Mouse (Mus musculus) cortical plate, adult 2 months (tissue): ENCODE measurements around the gene Satb1.

ENCODE experiments used
- CTCF ChIP-seq: fragments of 200-500 bp; IDR thresholded peaks from 2 replicates; pipeline ENCODE4 v1.5.1; 2011; ENCODE audit warnings: mild to moderate bottlenecking, control low read depth, low read length; ENCODE audit not compliant: insufficient read depth; ENCODE audit errors: extremely low read depth
- POLR2A ChIP-seq: fragments of 200-500 bp; IDR thresholded peaks from 2 replicates; pipeline ENCODE4 v1.6.1; 2011; ENCODE audit warnings: mild to moderate bottlenecking, low read length, control low read depth; ENCODE audit not compliant: insufficient read depth; ENCODE audit errors: extremely low read depth

DNA sequence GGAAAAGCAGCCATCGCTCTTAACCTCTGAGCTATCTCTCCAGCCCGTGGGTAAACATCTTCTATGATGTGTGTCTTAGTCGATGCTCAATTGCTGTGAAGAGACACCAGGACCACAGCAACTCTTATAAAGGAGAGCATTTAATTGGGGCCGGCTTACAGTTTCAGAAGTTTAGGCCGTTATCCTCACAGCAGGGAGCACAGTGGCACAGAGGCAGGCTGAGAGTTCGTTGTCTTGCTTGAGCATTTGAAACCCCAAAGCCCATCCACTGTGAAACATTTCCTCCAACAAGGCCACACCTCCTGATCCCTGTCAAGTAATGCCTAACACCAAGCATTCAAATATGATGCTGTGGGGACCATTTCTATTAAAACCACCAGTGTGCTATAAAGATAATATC is 7.5 kb upstream of the Satb1 start:
- TF ChIP-seq CTCF (no peak), POLR2A (no peak)
